Mouse (Mus musculus) liver, embryonic 14.5 days (tissue): ENCODE measurements around the gene Acot1. TPM values are rescaled to one million over a fixed set of nuclear protein-coding genes. Genes with fewer than 3 reads are reported as not detected.
"Not testable (repeated sequence)": the region's sequence is repeated elsewhere in the genome, so short reads cannot be mapped to it uniquely, and the experiment has no call there.

ENCODE experiments used
- ATAC-seq: fragments of 200-750 bp; cut with Nextera tagmentation; 2 replicates; pipeline ENCODE4 v1.8.0; 2017; ENCODE audit warnings: moderate number of reproducible peaks, mild to moderate bottlenecking, moderate library complexity; ENCODE audit not compliant: insufficient read depth
- DNase-seq, 3 experiments: peaks; one replicate each; pipeline ENCODE4 v3.0.0-alpha.2; 2012 to 2013; ENCODE audit warnings: low read depth in 3 of 3, low spot score in 3 of 3
- H3K27ac ChIP-seq: fragments of 300-500 bp; sonication (generic); 2 replicates; pipeline ENCODE4 v1.5.1; 2014; ENCODE audit warnings: moderate library complexity, mild to moderate bottlenecking, control low read depth, inconsistent platforms
- H3K27me3 ChIP-seq: fragments of 300-500 bp; sonication (generic); 2 replicates; pipeline ENCODE4 v1.6.1; 2014; ENCODE audit warnings: mild to moderate bottlenecking, low read length, moderate library complexity; ENCODE audit not compliant: control insufficient read depth, insufficient read depth
- H3K36me3 ChIP-seq: fragments of 300-500 bp; sonication (generic); replicated peaks from 2 replicates; pipeline ENCODE4 v1.6.1; 2014; ENCODE audit warnings: low read depth; ENCODE audit not compliant: control insufficient read depth, insufficient read depth
- H3K4me1 ChIP-seq, 2 experiments: fragments of 200-500 bp in 1 of 2; fragments of 300-500 bp in 1 of 2; sonication (generic) in 1 of 2; replicated peaks; 2 replicates each; pipeline ENCODE4 v1.6.1; 2012 to 2014; ENCODE audit warnings: antibody characterized with exemption in 1 of 2, inconsistent platforms in 1 of 2, low read length in 1 of 2; ENCODE audit not compliant: control insufficient read depth in 2 of 2, insufficient read depth in 2 of 2
- H3K4me2 ChIP-seq: fragments of 300-500 bp; sonication (generic); 2 replicates; pipeline ENCODE4 v1.6.1; 2014; ENCODE audit warnings: low read depth, mild to moderate bottlenecking, control low read depth, moderate library complexity
- H3K4me3 ChIP-seq, 2 experiments: fragments of 200-500 bp in 1 of 2; fragments of 300-500 bp in 1 of 2; sonication (generic) in 1 of 2; 2 replicates each; pipeline ENCODE4 v1.5.1; 2012 to 2014; ENCODE audit warnings: low read depth in 2 of 2, low read length in 2 of 2, mild to moderate bottlenecking in 2 of 2, control low read depth in 1 of 2, inconsistent platforms in 1 of 2, moderate library complexity in 1 of 2; ENCODE audit not compliant: insufficient read depth in 1 of 2
- H3K9ac ChIP-seq: fragments of 300-500 bp; sonication (generic); replicated peaks from 2 replicates; pipeline ENCODE4 v1.6.1; 2014; ENCODE audit warnings: mild to moderate bottlenecking, control low read depth, moderate library complexity
- H3K9me3 ChIP-seq: fragments of 300-500 bp; sonication (generic); 2 replicates; pipeline ENCODE4 v1.6.1; 2016; ENCODE audit warnings: low read length, mixed read lengths; ENCODE audit not compliant: control insufficient read depth
- CTCF ChIP-seq: IDR thresholded peaks from 2 replicates; pipeline ENCODE4 v1.5.1; 2016; ENCODE audit warnings: antibody characterized with exemption, low read depth, control low read depth
- EP300 ChIP-seq: IDR thresholded peaks from 2 replicates; pipeline ENCODE4 v1.6.1; 2016; ENCODE audit warnings: antibody characterized with exemption, low read depth
- WGBS: fragments of 180-500 bp; shearing (Covaris S2); extraction: QIAGEN DNeasy Blood & Tissue Kit; methylation state at CpG from one replicate; pipeline ENCODE4 v1.1.7; 2014; ENCODE audit not compliant: insufficient replicate concordance; 5-methylcytosine and 5-hydroxymethylcytosine counted together
- polyA plus RNA-seq, 2 experiments: library from polyadenylated mRNA; depleted of rRNA in 1 of 2; stranded (reverse) in 1 of 2; unstranded in 1 of 2; fragments of >200 nt; fragmentation: Nextera tagmentation in 1 of 2; extraction: Ambion mirVana in 1 of 2; gene quantifications; 2 replicates each; pipeline versions ENCODE4 v1.2.1 to v1.2.3; 2012 to 2014

Gene Acot1
- polyA plus RNA-seq (2012; rRNA removed) (12.8 and 14.7 TPM in 2 replicates), polyA plus RNA-seq (2014; fragmentation: Nextera tagmentation; extraction: Ambion mirVana) (28.3 and 35.7 TPM in 2 replicates)

DNA sequence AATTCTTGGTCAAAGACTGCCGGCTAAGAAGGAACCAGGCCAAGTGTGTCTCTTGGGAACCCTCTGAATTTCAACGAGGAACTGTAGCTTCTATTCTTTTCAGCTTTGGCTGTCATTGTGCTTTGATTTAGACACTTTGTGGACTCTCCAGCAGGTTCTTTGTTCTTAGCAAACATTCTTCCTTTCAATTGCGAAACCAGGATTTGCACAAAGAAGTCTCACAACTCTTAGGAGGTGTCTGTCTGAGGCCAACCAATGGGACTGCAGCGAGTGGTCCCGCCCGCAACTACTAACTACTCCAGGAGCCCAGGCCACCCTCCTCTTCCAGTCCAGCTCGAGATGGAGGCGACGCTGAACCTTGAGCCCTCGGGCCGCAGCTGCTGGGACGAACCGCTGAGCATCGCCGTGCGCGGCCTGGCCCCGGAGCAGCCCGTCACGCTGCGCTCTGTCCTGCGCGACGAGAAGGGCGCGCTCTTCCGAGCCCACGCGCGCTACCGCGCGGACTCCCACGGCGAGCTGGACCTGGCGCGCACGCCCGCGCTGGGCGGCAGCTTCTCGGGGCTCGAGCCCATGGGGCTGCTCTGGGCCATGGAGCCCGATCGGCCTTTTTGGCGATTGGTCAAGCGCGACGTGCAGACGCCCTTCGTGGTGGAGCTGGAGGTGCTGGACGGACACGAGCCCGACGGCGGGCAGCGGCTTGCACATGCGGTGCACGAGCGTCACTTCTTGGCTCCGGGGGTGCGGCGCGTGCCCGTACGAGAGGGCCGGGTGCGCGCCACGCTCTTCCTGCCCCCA is at the start of gene Acot1:
Gene Acot1, plus strand, starts transcription at position 320 of the 795 bp plus-strand sequence.
- peak in 1 of 3 experiments; percentile 14 for DNase-seq
- peak within 1 kb of the TSS; percentile 13; the same call in 1 of the 2 replicates for H3K9ac ChIP-seq
- H3K4me3 ChIP-seq, result peak within 1 kb of the TSS; percentile 34 to 36
- H3K9me3 ChIP-seq, H3K36me3 ChIP-seq, H3K27ac ChIP-seq, H3K4me1 ChIP-seq: not testable (repeated sequence)
- WGBS, result 4% methylated on average over 54 of the region's 70 CpGs
- H3K4me2 ChIP-seq, result peak within 1 kb of the TSS; percentile 29
- peak; percentile 26; the same call in 1 of the 2 replicates for ATAC-seq
- H3K27me3 ChIP-seq, result peaks cover 13% of the 10 kb centered on the region

DNA sequence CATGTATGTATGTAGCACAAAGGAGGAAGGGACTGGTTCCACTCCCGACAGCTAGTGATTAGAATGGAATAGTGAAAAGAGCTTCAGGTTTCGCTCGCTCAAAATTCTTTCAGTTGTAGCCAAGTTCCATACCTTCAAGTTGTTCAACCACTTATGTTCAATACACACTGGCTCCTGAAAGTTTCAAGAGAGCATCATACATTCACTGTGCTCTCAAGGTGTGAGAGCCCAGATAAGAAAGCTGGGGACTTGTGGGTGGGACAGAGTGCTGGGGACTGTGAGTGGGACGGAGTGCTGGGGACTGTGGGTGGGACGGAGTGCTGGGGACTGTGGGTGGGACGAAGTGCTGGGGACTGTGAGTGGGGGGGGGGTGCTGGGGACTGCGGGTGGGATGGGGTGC is 44.1 kb upstream of the Acot1 start:
- ATAC-seq (no peak), DNase-seq (no peak)
- Histone ChIP-seq H3K4me1 (no peaks in the 10 kb centered on the region), H3K4me2 (no peak overlapping the region), H3K36me3 (no peaks in the 10 kb centered on the region), H3K9ac (no peak overlapping the region), H3K9me3 (no peaks in the 10 kb centered on the region), H3K27ac (no peak overlapping the region), H3K4me3 (no peak overlapping the region), H3K27me3 (no peaks in the 10 kb centered on the region)
- 46% methylated on average over 6 of the region's 7 CpGs for WGBS
- no peak for TF ChIP-seq CTCF
- TF ChIP-seq EP300, result no peak

GRCm38 (mm10) chr12:83972117-83972516 is 37.2 kb upstream of the Acot1 start:
- Histone ChIP-seq H3K27ac (no peak overlapping the region), H3K4me2 (no peak overlapping the region), H3K36me3 (no peaks in the 10 kb centered on the region), H3K4me1 (0 out of 4 replicates have a peak, but pooled peaks cover 0 to 2% of the 10 kb centered on the region in 2 experiments), H3K9ac (no peak overlapping the region), H3K4me3 (no peak overlapping the region), H3K9me3 (no peaks in the 10 kb centered on the region), H3K27me3 (no peaks in the 10 kb centered on the region)
- WGBS, result 37% methylated on average over 2 of the region's 2 CpGs
- ATAC-seq (no peak), DNase-seq (no peak)
- peak; percentile 59 for TF ChIP-seq CTCF
- no peak for TF ChIP-seq EP300

- Histone ChIP-seq H3K9me3 (no peaks in the 10 kb centered on the region), H3K4me2 (no peak overlapping the region), H3K27ac (no peak overlapping the region), H3K4me1 (no peaks in the 10 kb centered on the region), H3K9ac (no peak overlapping the region), H3K36me3 (no peaks in the 10 kb centered on the region), H3K4me3 (no peak overlapping the region), H3K27me3 (no peaks in the 10 kb centered on the region)
- ATAC-seq (no peak), DNase-seq (no peak)
- WGBS, result 69% methylated on average over 6 of the region's 6 CpGs
- TF ChIP-seq EP300, result no peak
Measured at GRCm38 (mm10) chr12:83978862-83979261, 30.4 kb upstream of the Acot1 start.

DNA sequence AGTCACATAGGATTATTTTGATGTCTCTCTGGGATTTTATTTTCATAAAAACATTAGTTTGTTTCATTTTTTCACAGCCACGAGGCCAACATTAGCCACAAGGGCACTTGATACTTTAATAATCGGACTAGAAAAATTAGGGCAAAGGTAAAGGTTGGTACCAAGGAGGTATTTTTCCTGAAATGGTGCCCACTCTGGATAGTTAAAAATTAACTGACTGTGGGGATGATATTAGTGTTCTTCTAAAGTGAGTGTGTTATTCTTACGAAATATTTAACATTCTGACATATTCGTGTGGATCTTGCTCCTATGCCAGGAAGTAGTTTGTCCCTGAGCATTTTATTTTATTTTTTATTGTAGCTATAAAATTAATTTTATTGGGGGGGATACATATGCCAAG is 27.7 kb upstream of the Acot1 start:
- H3K27me3 ChIP-seq, result no peaks in the 10 kb centered on the region
- no peaks in the 10 kb centered on the region for H3K36me3 ChIP-seq
- ATAC-seq (no peak), DNase-seq (no peak)
- H3K27ac ChIP-seq, result no peak overlapping the region
- TF ChIP-seq CTCF, result no peak
- TF ChIP-seq EP300, result no peak
- H3K4me2 ChIP-seq, result no peak overlapping the region
- H3K4me1 ChIP-seq, result peaks cover 0 to under 1% of the 10 kb centered on the region in 2 experiments; a peak in 1 of 4 replicates
- WGBS, result 66% methylated on average over 4 of the region's 4 CpGs
- no peak overlapping the region for H3K4me3 ChIP-seq
- H3K9me3 ChIP-seq, result no peaks in the 10 kb centered on the region
- no peak overlapping the region for H3K9ac ChIP-seq
